ENCODE assay signal across 17 mouse cellular contexts in the genomic region with DNA sequence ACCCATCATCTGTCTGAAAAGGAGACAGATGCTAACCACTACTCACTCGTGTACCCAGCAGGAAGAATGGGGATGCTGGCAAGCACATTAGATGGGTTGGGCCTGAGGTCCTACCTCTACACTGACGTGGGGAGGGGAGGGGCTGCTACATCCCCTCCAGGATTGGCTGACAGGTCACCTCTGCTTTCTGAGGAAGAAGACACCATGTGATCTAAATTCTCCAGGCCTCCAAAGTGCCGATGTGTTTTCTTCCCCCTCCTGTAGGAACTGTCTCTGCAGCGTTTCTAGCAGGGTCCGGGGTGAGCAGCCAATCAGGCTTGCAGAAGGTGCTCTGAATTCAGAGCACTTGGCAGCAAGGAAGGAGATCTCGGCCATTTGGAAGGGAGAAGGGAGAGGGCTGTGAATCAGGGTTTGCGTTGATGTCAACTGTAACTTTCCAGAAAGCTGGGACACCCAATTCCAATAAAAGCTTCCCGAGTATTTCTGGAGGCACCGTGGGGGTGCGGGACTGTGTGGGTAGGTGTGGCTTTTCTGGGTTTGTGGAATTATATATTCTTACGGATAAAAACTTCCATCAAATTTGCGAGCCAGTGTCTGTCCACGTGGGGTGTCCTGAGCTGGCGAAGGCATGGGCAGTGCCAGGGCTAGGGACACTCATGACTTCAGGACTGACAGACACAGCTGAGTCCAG. TPM values are rescaled to one million over a fixed set of nuclear protein-coding genes. Genes with fewer than 3 reads are reported as not detected.
DNase-seq lines count a peak whose midpoint lies in the region; TF ChIP-seq lines count a peak whose summit lies in the region.
"Had no signal": no experiment of that assay in that cellular context is flagged by ENCODE, and none has a peak within 500 bp of the region (broad histone marks: within the 10 kb centered on the region; RNA-seq: fewer than 3 reads in every experiment).

No protein-coding gene starts in this region.

- no peaks in the 10 kb centered on the region for H3K36me3 ChIP-seq in limb, embryonic 10.5 days
- H3K36me3 ChIP-seq: heart, embryonic 15.5 days; limb, embryonic 15.5 days; midbrain, embryonic 10.5 days had no signal

- no peak for TF ChIP-seq CTCF in cerebellum, adult 2 months (IDR thresholded peaks at IDR 0.05; ENCODE audit: borderline replicate concordance, insufficient read depth, low read depth, low read length)

- H3K9me3 ChIP-seq in limb, embryonic 10.5 days (replicated peaks) = no peaks in the 10 kb centered on the region
- H3K9me3 ChIP-seq: heart, embryonic 15.5 days; limb, embryonic 15.5 days had no signal

- peak overlapping the region; percentile 66 for H3K27ac ChIP-seq in cerebellum, adult 2 months (ENCODE audit: insufficient read depth, low read length)
- H3K27ac ChIP-seq in limb, embryonic 10.5 days = no peak overlapping the region
- H3K27ac ChIP-seq: heart, embryonic 15.5 days; hindbrain, embryonic 14.5 days; limb, embryonic 15.5 days; midbrain, embryonic 10.5 days had no signal

- peaks cover 46% of the 10 kb centered on the region for H3K4me1 ChIP-seq in cerebellum, adult 2 months (ENCODE audit: control insufficient read depth, insufficient read depth, low read length)
- H3K4me1 ChIP-seq in limb, embryonic 10.5 days = peaks cover 4% of the 10 kb centered on the region; the same call in 1 of the 2 replicates
- H3K4me1 ChIP-seq: heart, embryonic 15.5 days; limb, embryonic 15.5 days; midbrain, embryonic 10.5 days had no signal

- 11% methylated on average over 14 of the region's 14 CpGs for WGBS in cerebellum, adult 2 months
- 68% methylated on average over 14 of the region's 14 CpGs for WGBS in limb, embryonic 10.5 days

- DNase-seq in layer of hippocampus, adult 11-12 months (ENCODE audit: low spot score) = peak; percentile 42
- no peak for DNase-seq in layer of hippocampus, postnatal 14 days (ENCODE audit: low spot score in 2 of 2)
- DNase-seq in cerebellum, adult 2 months = peak; percentile 59 to 66
- DNase-seq in cerebellum, postnatal 36 days = peak; percentile 27 to 42
- peak; percentile 21 for DNase-seq in limb, embryonic 10.5 days (ENCODE audit: low spot score)
- no peak for DNase-seq in retina, embryonic 14.5 days (ENCODE audit: low spot score)
- no peak for DNase-seq in thymus, postnatal 14 days
- DNase-seq in thymus, adult 18-20 months = no peak
- DNase-seq: gastrocnemius, postnatal 36 days; kidney, adult 8-10 months; thymus, postnatal 4 days had no signal

- peak overlapping the region; percentile 17 for H3K4me3 ChIP-seq in cerebellum, adult 2 months (replicated peaks; ENCODE audit: insufficient read depth, low read depth, low read length)
- H3K4me3 ChIP-seq in limb, embryonic 10.5 days = no peak overlapping the region
- H3K4me3 ChIP-seq: heart, embryonic 15.5 days; limb, embryonic 15.5 days; midbrain, embryonic 10.5 days; myocyte had no signal

- H3K27me3 ChIP-seq in cerebellum, adult 2 months (ENCODE audit: control insufficient read depth, insufficient read depth, low read length) = no peaks in the 10 kb centered on the region
- no peaks in the 10 kb centered on the region for H3K27me3 ChIP-seq in limb, embryonic 10.5 days (ENCODE audit: low read depth, poor library complexity, severe bottlenecking)
- H3K27me3 ChIP-seq: heart, embryonic 15.5 days; limb, embryonic 15.5 days had no signal

- TF ChIP-seq POLR2A in cerebellum, adult 2 months (IDR thresholded peaks at IDR 0.05; ENCODE audit: borderline replicate concordance, insufficient read depth, low read length) = no peak

RNA-seq across cellular contexts. Expression of gene Kcnk12, which starts 13.5 kb away (rescaled TPM):
- total RNA-seq in layer of hippocampus, postnatal 14 days (2021) = 10 to 100 TPM; 19.1 to 21.0 TPM
- 43.2 and 50.4 TPM in 2 replicates for polyA plus RNA-seq in cerebellum, adult 2 months (2012; rRNA removed)
- not detected in 2 replicates for polyA plus RNA-seq in limb, embryonic 10.5 days (2016; fragmentation: Nextera tagmentation; extraction: Ambion mirVana)
- total RNA-seq: gastrocnemius, postnatal 36 days had no signal
- polyA plus RNA-seq: heart, embryonic 15.5 days; limb, embryonic 15.5 days; lung, embryonic 16.5 days had no signal

Comparison
In these comparisons a context has a peak if more than half of its experiments do, and no peak if none do; other contexts are left out.
1. DNase-seq: peak in layer of hippocampus, adult 11-12 months (single experiment), cerebellum, adult 2 months (2 of 2), cerebellum, postnatal 36 days (2 of 2) and limb, embryonic 10.5 days (single experiment); none in layer of hippocampus, postnatal 14 days (0 of 2), retina, embryonic 14.5 days (single experiment), thymus, postnatal 14 days (single experiment) and thymus, adult 18-20 months (0 of 2).
2. RNA of gene Kcnk12, which starts 13.5 kb away (polyA plus RNA-seq): 43.2 to 50.4 TPM in cerebellum, adult 2 months; not detected in limb, embryonic 10.5 days; every median in the first group is over 10 times any median in the second.